Mouse (Mus musculus) hindbrain, embryonic 12.5 days (tissue): ENCODE measurements around the gene Dusp7. TPM values are rescaled to one million over a fixed set of nuclear protein-coding genes. Genes with fewer than 3 reads are reported as not detected.

Experiments
- ATAC-seq: fragments of 200-750 bp; cut with Nextera tagmentation; 2 replicates; pipeline ENCODE4 v1.8.0; 2017; ENCODE audit warnings: moderate TSS enrichment; ENCODE audit not compliant: low FRiP score
- H3K27ac ChIP-seq: fragments of 300-500 bp; sonication (generic); 2 replicates; pipeline ENCODE4 v1.5.1; 2016; ENCODE audit warnings: mild to moderate bottlenecking
- H3K27me3 ChIP-seq: fragments of 300-500 bp; sonication (generic); 2 replicates; pipeline ENCODE4 v1.6.1; 2016; ENCODE audit warnings: mild to moderate bottlenecking
- H3K36me3 ChIP-seq: fragments of 300-500 bp; sonication (generic); 2 replicates; pipeline ENCODE4 v1.6.1; 2016; ENCODE audit warnings: mild to moderate bottlenecking
- H3K4me1 ChIP-seq: fragments of 300-500 bp; sonication (generic); 2 replicates; pipeline ENCODE4 v1.6.1; 2016
- H3K4me2 ChIP-seq: fragments of 300-500 bp; sonication (generic); replicated peaks from 2 replicates; pipeline ENCODE4 v1.6.1; 2016; ENCODE audit warnings: mild to moderate bottlenecking
- H3K4me3 ChIP-seq: fragments of 300-500 bp; sonication (generic); 2 replicates; pipeline ENCODE4 v1.5.1; 2016; ENCODE audit warnings: mild to moderate bottlenecking
- H3K9ac ChIP-seq: fragments of 300-500 bp; sonication (generic); 2 replicates; pipeline ENCODE4 v1.6.1; 2016; ENCODE audit warnings: mild to moderate bottlenecking, moderate library complexity
- H3K9me3 ChIP-seq: fragments of 300-500 bp; sonication (generic); replicated peaks from 2 replicates; pipeline ENCODE4 v1.6.1; 2016; ENCODE audit warnings: mild to moderate bottlenecking
- WGBS: fragments of 180-500 bp; shearing (Covaris S2); methylation state at CpG from one replicate; pipeline ENCODE4 v1.1.7; 2016; 5-methylcytosine and 5-hydroxymethylcytosine counted together
- polyA plus RNA-seq: library from polyadenylated mRNA; unstranded; fragments of >200 nt; fragmentation: Nextera tagmentation; extraction: Ambion mirVana; gene quantifications from 2 replicates; pipeline ENCODE4 v1.2.1, GENCODE M21; 2016

The Dusp7 gene
- polyA plus RNA-seq, 1 experiment from 2014 or later, result 26.9 TPM

- H3K9me3 ChIP-seq, result no peaks in the 10 kb centered on the region
- H3K4me3 ChIP-seq, result peak overlapping the region; percentile 68
- peak overlapping the region; percentile 87; the same call in 1 of the 2 replicates for H3K9ac ChIP-seq
- ATAC-seq, result no peak
- H3K27ac ChIP-seq, result no peak overlapping the region; the same call in 1 of the 2 replicates
- WGBS, result 84% methylated on average over 30 of the region's 30 CpGs
- peak overlapping the region; percentile 93 for H3K4me2 ChIP-seq
- peaks cover 26% of the 10 kb centered on the region for H3K36me3 ChIP-seq
- H3K27me3 ChIP-seq, result no peaks in the 10 kb centered on the region; the same call in 1 of the 2 replicates
- H3K4me1 ChIP-seq, result peaks cover 51% of the 10 kb centered on the region
Observed at GRCm38 (mm10) chr9:106370620-106371383, 2.4 kb downstream of the Dusp7 start.

GRCm38 (mm10) chr9:106371384-106371671 lies 2.9 kb downstream of the Dusp7 start:
- Histone ChIP-seq H3K9me3 (no peaks in the 10 kb centered on the region), H3K27me3 (no peaks in the 10 kb centered on the region; the same call in 1 of the 2 replicates), H3K4me1 (peaks cover 50% of the 10 kb centered on the region), H3K36me3 (peaks cover 27% of the 10 kb centered on the region), H3K4me3 (peak overlapping the region; percentile 11), H3K4me2 (peak overlapping the region; percentile 93), H3K9ac (peak overlapping the region; percentile 50), H3K27ac (0 out of 2 replicates have a peak overlapping the region, but pooled peaks have one; percentile 17)
- 57% methylated on average over 6 of the region's 6 CpGs for WGBS
- no peak for ATAC-seq

- Histone ChIP-seq H3K27ac (peak overlapping the region; percentile 17; the same call in 1 of the 2 replicates), H3K4me3 (peak overlapping the region; percentile 11), H3K36me3 (peaks cover 27% of the 10 kb centered on the region), H3K9me3 (no peaks in the 10 kb centered on the region), H3K4me2 (peak overlapping the region; percentile 93), H3K9ac (peak overlapping the region; percentile 50), H3K27me3 (no peaks in the 10 kb centered on the region; the same call in 1 of the 2 replicates), H3K4me1 (peaks cover 45% of the 10 kb centered on the region)
- no peak for ATAC-seq
- 23% methylated on average over 6 of the region's 6 CpGs for WGBS
Observed at GRCm38 (mm10) chr9:106371776-106372175, 3.3 kb downstream of the Dusp7 start.

- Histone ChIP-seq H3K4me2 (peak overlapping the region; percentile 93), H3K4me3 (no peak overlapping the region)
- 92% methylated on average over 11 of the region's 11 CpGs for WGBS
Observed at GRCm38 (mm10) chr9:106372431-106373412, 4.3 kb downstream of the Dusp7 start.

GRCm38 (mm10) chr9:106373973-106374372 lies 5.5 kb downstream of the Dusp7 start:
- H3K9ac ChIP-seq, result no peak overlapping the region
- no peak overlapping the region for H3K4me3 ChIP-seq
- no peaks in the 10 kb centered on the region for H3K9me3 ChIP-seq
- H3K27me3 ChIP-seq, result no peaks in the 10 kb centered on the region; the same call in 1 of the 2 replicates
- no peak for ATAC-seq
- H3K27ac ChIP-seq, result no peak overlapping the region
- 87% methylated on average over 7 of the region's 7 CpGs for WGBS
- H3K4me1 ChIP-seq, result peaks cover 40% of the 10 kb centered on the region
- H3K36me3 ChIP-seq, result peaks cover 35% of the 10 kb centered on the region
- no peak overlapping the region for H3K4me2 ChIP-seq

More at GRCm38 (mm10) chr9:106372431-106373412, 4.3 kb downstream of the Dusp7 start:
- Histone ChIP-seq H3K36me3 (peaks cover 35% of the 10 kb centered on the region), H3K27ac (no peak overlapping the region), H3K9me3 (no peaks in the 10 kb centered on the region), H3K27me3 (no peaks in the 10 kb centered on the region; the same call in 1 of the 2 replicates), H3K9ac (no peak overlapping the region), H3K4me1 (peaks cover 44% of the 10 kb centered on the region)
- ATAC-seq, result no peak

- Histone ChIP-seq H3K9ac (no peak overlapping the region), H3K4me3 (no peak overlapping the region), H3K36me3 (peaks cover 31% of the 10 kb centered on the region), H3K4me1 (peaks cover 12% of the 10 kb centered on the region), H3K27me3 (no peaks in the 10 kb centered on the region), H3K9me3 (no peaks in the 10 kb centered on the region), H3K27ac (no peak overlapping the region), H3K4me2 (no peak overlapping the region)
- WGBS, result 86% methylated on average over 8 of the region's 8 CpGs
- ATAC-seq, result no peak
Observed at GRCm38 (mm10) chr9:106377247-106377646, 8.8 kb downstream of the Dusp7 start.

GRCm38 (mm10) chr9:106378045-106378444 lies 9.6 kb downstream of the Dusp7 start:
- H3K36me3 ChIP-seq, result peaks cover 27% of the 10 kb centered on the region
- H3K4me1 ChIP-seq, result peaks cover 8% of the 10 kb centered on the region
- no peak overlapping the region for H3K9ac ChIP-seq
- 89% methylated on average over 3 of the region's 3 CpGs for WGBS
- H3K4me2 ChIP-seq, result no peak overlapping the region
- no peak overlapping the region for H3K4me3 ChIP-seq
- ATAC-seq, result no peak
- no peak overlapping the region for H3K27ac ChIP-seq
- H3K27me3 ChIP-seq, result no peaks in the 10 kb centered on the region
- no peaks in the 10 kb centered on the region for H3K9me3 ChIP-seq

GRCm38 (mm10) chr9:106378753-106379152 lies 10.3 kb downstream of the Dusp7 start:
- Histone ChIP-seq H3K27ac (no peak overlapping the region), H3K36me3 (peaks cover 22% of the 10 kb centered on the region), H3K9me3 (no peaks in the 10 kb centered on the region), H3K27me3 (no peaks in the 10 kb centered on the region), H3K4me3 (no peak overlapping the region), H3K9ac (no peak overlapping the region), H3K4me1 (peaks cover 15% of the 10 kb centered on the region), H3K4me2 (no peak overlapping the region)
- ATAC-seq, result no peak
- WGBS, result 72% methylated on average over 9 of the region's 9 CpGs

GRCm38 (mm10) chr9:106386181-106386864 lies 17.9 kb downstream of the Dusp7 start:
- no peaks in the 10 kb centered on the region for H3K9me3 ChIP-seq
- 86% methylated on average over 12 of the region's 12 CpGs for WGBS
- no peak overlapping the region for H3K4me3 ChIP-seq

GRCm38 (mm10) chr9:106392828-106393527 lies 24.5 kb downstream of the Dusp7 start:
- Histone ChIP-seq H3K4me3 (no peak overlapping the region), H3K27me3 (no peaks in the 10 kb centered on the region), H3K4me2 (no peak overlapping the region), H3K27ac (no peak overlapping the region), H3K4me1 (peaks cover 16% of the 10 kb centered on the region), H3K9me3 (no peaks in the 10 kb centered on the region), H3K36me3 (no peaks in the 10 kb centered on the region), H3K9ac (no peak overlapping the region)
- ATAC-seq, result no peak
- 70% methylated on average over 11 of the region's 11 CpGs for WGBS

More at GRCm38 (mm10) chr9:106386181-106386864, 17.9 kb downstream of the Dusp7 start:
- no peaks in the 10 kb centered on the region for H3K36me3 ChIP-seq
- no peak for ATAC-seq
- H3K4me1 ChIP-seq, result peaks cover 21% of the 10 kb centered on the region
- H3K4me2 ChIP-seq, result no peak overlapping the region
- no peaks in the 10 kb centered on the region for H3K27me3 ChIP-seq
- H3K9ac ChIP-seq, result no peak overlapping the region
- no peak overlapping the region for H3K27ac ChIP-seq

- no peak for ATAC-seq
- Histone ChIP-seq H3K9ac (no peak overlapping the region), H3K9me3 (no peaks in the 10 kb centered on the region), H3K27ac (no peak overlapping the region), H3K27me3 (no peaks in the 10 kb centered on the region), H3K4me2 (no peak overlapping the region), H3K36me3 (no peaks in the 10 kb centered on the region), H3K4me3 (no peak overlapping the region), H3K4me1 (peaks cover 16% of the 10 kb centered on the region)
- 92% methylated on average over 8 of the region's 8 CpGs for WGBS
Observed at GRCm38 (mm10) chr9:106393548-106393947, 25.1 kb downstream of the Dusp7 start.
